Mouse (Mus musculus): ENCODE results near the gene Dner. TPM values are rescaled to one million over a fixed set of nuclear protein-coding genes. Genes with fewer than 3 reads are reported as not detected.

Dner gene
- polyA plus RNA-seq, 1 experiment from 2014 or later: 328 TPM

DNA sequence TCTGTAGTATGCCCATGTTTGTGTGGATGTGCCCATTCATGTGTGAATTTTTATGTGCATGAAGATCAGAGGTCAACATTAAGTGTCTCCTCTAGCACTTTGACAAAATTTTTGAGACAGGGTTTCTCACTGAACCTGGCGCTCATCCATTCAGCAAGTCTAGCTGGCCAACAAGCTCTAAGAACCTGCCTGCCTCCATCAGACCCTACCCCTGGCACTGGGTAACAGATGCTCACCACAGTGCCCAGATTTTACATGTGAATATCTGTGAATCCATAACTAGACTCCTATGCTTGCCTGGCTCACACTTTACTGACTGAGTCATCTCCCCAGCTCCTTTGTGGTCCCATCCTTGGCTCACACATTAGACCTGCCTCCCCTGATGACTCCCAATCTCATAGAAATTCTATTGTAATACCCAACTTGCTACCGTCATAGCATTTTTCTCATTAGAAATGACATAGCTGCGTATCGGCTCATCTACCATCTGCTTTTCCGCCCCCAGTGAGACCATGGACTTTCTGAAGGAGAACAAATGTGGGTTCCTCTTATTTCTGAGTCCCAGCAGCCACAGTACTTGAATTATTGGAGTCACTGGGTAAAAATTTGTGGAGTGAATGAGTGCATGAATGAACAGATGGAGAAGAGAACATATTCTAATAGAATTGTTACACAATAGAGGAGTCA is 231.9 kb downstream of the Dner start:
- WGBS: 86% methylated on average over 5 of the region's 5 CpGs
- H3K9me3 ChIP-seq (ENCODE audit: control insufficient read depth, low read length): no peaks in the 10 kb centered on the region
- ATAC-seq: peak; percentile 48; the same call in 1 of the 2 replicates
- no peaks in the 10 kb centered on the region for H3K36me3 ChIP-seq (ENCODE audit: control insufficient read depth, insufficient read depth, low read length)
- H3K27me3 ChIP-seq (replicated peaks; ENCODE audit: control insufficient read depth, insufficient read depth, low read length): no peaks in the 10 kb centered on the region
- H3K4me1 ChIP-seq (ENCODE audit: control insufficient read depth, insufficient read depth, low read depth, low read length): no peaks in the 10 kb centered on the region
- H3K9ac ChIP-seq (ENCODE audit: low read depth, low read length): no peak overlapping the region
- no peak overlapping the region for H3K27ac ChIP-seq (ENCODE audit: low read depth, low read length)
- H3K4me2 ChIP-seq (ENCODE audit: low read length): no peak overlapping the region
- no peak overlapping the region for H3K4me3 ChIP-seq (ENCODE audit: low read length)

DNA sequence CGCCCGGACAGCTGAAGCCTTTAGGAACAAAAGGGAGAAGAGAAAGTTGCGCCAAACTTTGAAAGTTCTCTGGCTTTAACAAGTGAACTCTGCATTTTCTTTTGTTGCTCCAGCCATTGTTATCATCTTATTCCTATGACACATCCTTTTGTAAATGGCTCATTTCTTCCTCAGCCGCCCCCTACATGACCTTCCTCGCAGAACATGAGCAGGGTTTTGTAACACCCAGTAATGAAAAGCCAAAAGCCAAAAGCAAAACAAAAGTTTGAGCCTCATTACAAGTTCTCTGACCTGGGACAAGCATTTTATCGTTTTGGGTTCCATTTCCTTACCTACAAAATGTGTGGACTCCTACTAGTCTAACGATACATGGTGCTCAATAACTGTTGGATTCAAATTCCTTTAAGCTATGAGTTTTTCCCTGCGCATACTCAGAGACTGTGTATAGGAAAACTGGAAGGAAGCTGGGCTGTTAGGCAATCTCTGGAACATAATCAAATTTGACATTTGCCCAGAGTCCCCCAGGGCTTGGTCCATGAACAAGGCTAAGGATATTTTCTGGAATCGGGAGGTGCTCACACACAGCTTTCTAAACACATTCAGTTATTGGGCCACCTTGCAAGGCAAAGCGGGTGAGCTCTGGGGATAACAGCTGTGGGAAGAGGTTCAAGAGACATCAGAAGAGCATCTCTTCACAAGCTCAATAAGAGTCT is 246.3 kb downstream of the Dner start:
- no peak for ATAC-seq
- no peak overlapping the region for H3K9ac ChIP-seq (ENCODE audit: low read depth, low read length)
- 69% methylated on average over 10 of the region's 10 CpGs for WGBS
- H3K4me2 ChIP-seq (ENCODE audit: low read length): no peak overlapping the region
- H3K9me3 ChIP-seq (ENCODE audit: control insufficient read depth, low read length): peaks cover 2% of the 10 kb centered on the region; the same call in 1 of the 2 replicates
- no peaks in the 10 kb centered on the region for H3K4me1 ChIP-seq (ENCODE audit: control insufficient read depth, insufficient read depth, low read depth, low read length)
- no peak overlapping the region for H3K27ac ChIP-seq (ENCODE audit: low read depth, low read length)
- no peak overlapping the region for H3K4me3 ChIP-seq (ENCODE audit: low read length)
- peaks cover 7% of the 10 kb centered on the region for H3K36me3 ChIP-seq (ENCODE audit: control insufficient read depth, insufficient read depth, low read length)
- no peaks in the 10 kb centered on the region for H3K27me3 ChIP-seq (replicated peaks; ENCODE audit: control insufficient read depth, insufficient read depth, low read length)

DNA sequence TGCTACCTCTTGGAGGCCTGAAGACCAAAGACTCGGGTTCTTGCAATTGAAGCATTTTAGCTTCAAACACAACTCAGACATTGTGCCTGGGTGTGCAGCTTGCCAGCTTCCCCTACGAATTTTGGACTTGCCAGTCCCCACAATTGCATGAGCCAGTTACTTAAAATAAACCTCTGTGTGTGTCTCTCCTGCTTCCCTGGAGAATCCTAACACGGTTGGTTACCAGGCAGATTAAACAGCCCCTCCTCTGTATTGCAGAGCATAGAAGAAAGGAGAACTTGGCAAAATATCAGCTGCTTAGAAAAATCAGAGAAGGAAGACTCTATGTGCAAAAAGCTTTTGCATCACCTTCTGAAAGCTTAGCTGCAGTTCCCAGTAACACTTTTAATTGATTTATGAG is 252.4 kb downstream of the Dner start:
- peak overlapping the region; percentile 63 for H3K27ac ChIP-seq (ENCODE audit: low read depth, low read length)

DNA sequence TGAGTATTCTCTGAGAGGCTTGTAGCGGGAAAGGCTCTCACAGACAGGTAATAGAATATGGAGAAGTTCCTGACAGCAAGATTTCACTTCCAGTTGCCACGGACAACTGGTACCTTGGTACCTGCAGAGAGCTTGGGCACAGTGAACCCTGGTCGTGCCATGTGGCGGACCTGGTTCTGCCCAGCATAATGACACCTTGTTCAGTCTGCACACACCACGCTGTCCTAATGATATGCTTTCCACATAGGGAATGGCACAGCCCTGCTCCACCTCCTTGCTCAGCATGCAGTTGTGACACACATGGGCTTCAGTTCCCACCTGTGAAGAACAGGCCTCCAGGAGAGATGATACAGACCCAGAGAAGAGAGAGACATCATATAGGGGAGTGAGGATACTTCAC is 253.0 kb downstream of the Dner start:
- peak overlapping the region; percentile 40; the same call in 1 of the 2 replicates for H3K27ac ChIP-seq (ENCODE audit: low read depth, low read length)
- no peaks in the 10 kb centered on the region for H3K9me3 ChIP-seq (ENCODE audit: control insufficient read depth, low read length)
- no peak overlapping the region for H3K9ac ChIP-seq (ENCODE audit: low read depth, low read length)
- H3K27me3 ChIP-seq (replicated peaks; ENCODE audit: control insufficient read depth, insufficient read depth, low read length): no peaks in the 10 kb centered on the region
- no peak overlapping the region for H3K4me2 ChIP-seq (ENCODE audit: low read length)
- peaks cover 13% of the 10 kb centered on the region for H3K36me3 ChIP-seq (ENCODE audit: control insufficient read depth, insufficient read depth, low read length)
- H3K4me1 ChIP-seq (ENCODE audit: control insufficient read depth, insufficient read depth, low read depth, low read length): no peaks in the 10 kb centered on the region; the same call in none of the 2 replicates
- WGBS: 93% methylated on average over 5 of the region's 5 CpGs
- ATAC-seq: no peak
- H3K4me3 ChIP-seq (ENCODE audit: low read length): no peak overlapping the region

More for the DNA sequence above, 252.4 kb downstream of the Dner start:
- H3K9me3 ChIP-seq (ENCODE audit: control insufficient read depth, low read length): no peaks in the 10 kb centered on the region
- 46% methylated on average over 3 of the region's 3 CpGs for WGBS
- H3K27me3 ChIP-seq (replicated peaks; ENCODE audit: control insufficient read depth, insufficient read depth, low read length): no peaks in the 10 kb centered on the region
- no peak overlapping the region for H3K4me2 ChIP-seq (ENCODE audit: low read length)
- H3K4me3 ChIP-seq (ENCODE audit: low read length): no peak overlapping the region
- peak; percentile 81 for ATAC-seq
- H3K36me3 ChIP-seq (ENCODE audit: control insufficient read depth, insufficient read depth, low read length): peaks cover 13% of the 10 kb centered on the region
- no peak overlapping the region for H3K9ac ChIP-seq (ENCODE audit: low read depth, low read length)
- H3K4me1 ChIP-seq (ENCODE audit: control insufficient read depth, insufficient read depth, low read depth, low read length): no peaks in the 10 kb centered on the region; the same call in none of the 2 replicates

DNA sequence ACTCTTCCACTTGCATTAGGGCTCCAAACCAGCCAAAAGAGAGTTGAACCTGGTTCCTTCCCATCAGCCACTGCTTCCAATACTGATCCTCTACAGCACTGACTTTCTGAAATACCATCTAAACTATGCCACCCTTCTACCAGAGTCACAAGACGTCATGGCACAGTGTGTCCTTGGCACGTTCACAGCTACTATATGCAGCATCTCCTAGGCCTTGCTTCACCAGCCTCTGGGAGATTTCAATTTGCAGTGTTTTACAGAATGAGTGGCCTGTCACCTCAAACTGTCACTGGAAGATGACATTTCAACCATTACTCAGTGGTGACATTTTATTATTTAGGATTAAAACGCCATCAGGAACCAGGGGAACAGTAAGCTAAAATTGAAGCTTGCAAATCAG is 254.6 kb downstream of the Dner start:
- no peak overlapping the region for H3K4me3 ChIP-seq (ENCODE audit: low read length)
- no peak overlapping the region for H3K4me2 ChIP-seq (ENCODE audit: low read length)
- H3K36me3 ChIP-seq (ENCODE audit: control insufficient read depth, insufficient read depth, low read length): peaks cover 13% of the 10 kb centered on the region
- no peaks in the 10 kb centered on the region for H3K9me3 ChIP-seq (ENCODE audit: control insufficient read depth, low read length)
- ATAC-seq: no peak
- H3K9ac ChIP-seq (ENCODE audit: low read depth, low read length): no peak overlapping the region
- 65% methylated on average over 3 of the region's 3 CpGs for WGBS
- H3K27ac ChIP-seq (ENCODE audit: low read depth, low read length): no peak overlapping the region
- H3K4me1 ChIP-seq (ENCODE audit: control insufficient read depth, insufficient read depth, low read depth, low read length): no peaks in the 10 kb centered on the region; the same call in none of the 2 replicates
- no peaks in the 10 kb centered on the region for H3K27me3 ChIP-seq (replicated peaks; ENCODE audit: control insufficient read depth, insufficient read depth, low read length)

DNA sequence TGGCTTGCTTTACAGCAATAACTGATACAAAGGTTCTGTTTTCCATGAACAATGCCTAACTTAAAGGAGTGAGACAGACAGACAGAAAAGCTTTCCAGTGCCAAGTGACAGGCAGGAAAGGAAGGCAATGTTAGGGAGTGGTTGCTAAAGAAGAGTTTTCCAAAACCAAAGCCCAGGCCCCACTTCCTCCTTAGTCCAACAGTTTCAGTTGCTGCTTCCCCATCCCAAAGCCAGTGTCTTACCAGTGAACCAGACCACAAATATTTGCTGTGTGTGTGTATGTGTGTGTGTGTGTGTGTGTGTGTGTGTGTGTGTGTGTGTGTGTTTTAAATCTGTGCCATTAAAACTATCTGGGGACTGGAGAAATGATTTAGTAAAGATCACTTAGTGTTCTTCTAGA is 258.5 kb downstream of the Dner start:
- Histone ChIP-seq H3K4me2 (ENCODE audit: low read length) (no peak overlapping the region), H3K4me3 (ENCODE audit: low read length) (no peak overlapping the region), H3K27ac (ENCODE audit: low read depth, low read length) (no peak overlapping the region), H3K36me3 (ENCODE audit: control insufficient read depth, insufficient read depth, low read length) (peaks cover 4% of the 10 kb centered on the region), H3K9ac (ENCODE audit: low read depth, low read length) (no peak overlapping the region), H3K4me1 (ENCODE audit: control insufficient read depth, insufficient read depth, low read depth, low read length) (no peaks in the 10 kb centered on the region; the same call in 1 of the 2 replicates), H3K9me3 (ENCODE audit: control insufficient read depth, low read length) (no peaks in the 10 kb centered on the region), H3K27me3 (replicated peaks; ENCODE audit: control insufficient read depth, insufficient read depth, low read length) (no peaks in the 10 kb centered on the region)
- no peak for ATAC-seq

- Histone ChIP-seq H3K4me3 (ENCODE audit: low read length) (no peak overlapping the region), H3K4me2 (ENCODE audit: low read length) (no peak overlapping the region), H3K27me3 (replicated peaks; ENCODE audit: control insufficient read depth, insufficient read depth, low read length) (no peaks in the 10 kb centered on the region), H3K9me3 (ENCODE audit: control insufficient read depth, low read length) (no peaks in the 10 kb centered on the region), H3K4me1 (ENCODE audit: control insufficient read depth, insufficient read depth, low read depth, low read length) (no peaks in the 10 kb centered on the region; the same call in 1 of the 2 replicates), H3K27ac (ENCODE audit: low read depth, low read length) (no peak overlapping the region), H3K9ac (ENCODE audit: low read depth, low read length) (no peak overlapping the region), H3K36me3 (ENCODE audit: control insufficient read depth, insufficient read depth, low read length) (peaks cover 4% of the 10 kb centered on the region)
- WGBS: 75% methylated on average over 1 of the region's 1 CpGs
- no peak for ATAC-seq
Measured at GRCm38 (mm10) chr1:84436281-84436680, 259.7 kb downstream of the Dner start.

- ATAC-seq: no peak
- 83% methylated on average over 6 of the region's 6 CpGs for WGBS
Measured at GRCm38 (mm10) chr1:84433291-84433980, 262.6 kb downstream of the Dner start.

GRCm38 (mm10) chr1:84432311-84432710 is 263.7 kb downstream of the Dner start:
- Histone ChIP-seq H3K9me3 (ENCODE audit: control insufficient read depth, low read length) (no peaks in the 10 kb centered on the region), H3K27ac (ENCODE audit: low read depth, low read length) (no peak overlapping the region), H3K4me2 (ENCODE audit: low read length) (no peak overlapping the region), H3K4me3 (ENCODE audit: low read length) (no peak overlapping the region), H3K9ac (ENCODE audit: low read depth, low read length) (no peak overlapping the region), H3K36me3 (ENCODE audit: control insufficient read depth, insufficient read depth, low read length) (peaks cover 4% of the 10 kb centered on the region), H3K4me1 (ENCODE audit: control insufficient read depth, insufficient read depth, low read depth, low read length) (no peaks in the 10 kb centered on the region), H3K27me3 (replicated peaks; ENCODE audit: control insufficient read depth, insufficient read depth, low read length) (no peaks in the 10 kb centered on the region)
- WGBS: 52% methylated on average over 1 of the region's 1 CpGs
- ATAC-seq: no peak

More at GRCm38 (mm10) chr1:84433291-84433980, 262.6 kb downstream of the Dner start:
- Histone ChIP-seq H3K4me3 (ENCODE audit: low read length) (no peak overlapping the region), H3K4me2 (ENCODE audit: low read length) (no peak overlapping the region), H3K27me3 (replicated peaks; ENCODE audit: control insufficient read depth, insufficient read depth, low read length) (no peaks in the 10 kb centered on the region), H3K27ac (ENCODE audit: low read depth, low read length) (no peak overlapping the region), H3K4me1 (ENCODE audit: control insufficient read depth, insufficient read depth, low read depth, low read length) (no peaks in the 10 kb centered on the region), H3K36me3 (ENCODE audit: control insufficient read depth, insufficient read depth, low read length) (peaks cover 4% of the 10 kb centered on the region), H3K9me3 (ENCODE audit: control insufficient read depth, low read length) (no peaks in the 10 kb centered on the region), H3K9ac (ENCODE audit: low read depth, low read length) (no peak overlapping the region)
